Mouse (Mus musculus) liver, embryonic 14.5 days (tissue): Measurements from ENCODE around the gene Sars2. TPM values are rescaled to one million over a fixed set of nuclear protein-coding genes. Genes with fewer than 3 reads are reported as not detected.

Source experiments
- ATAC-seq: fragments of 200-750 bp; cut with Nextera tagmentation; 2 replicates; pipeline ENCODE4 v1.8.0; 2017; ENCODE audit warnings: moderate number of reproducible peaks, mild to moderate bottlenecking, moderate library complexity; ENCODE audit not compliant: insufficient read depth
- DNase-seq, 3 experiments: peaks; one replicate each; pipeline ENCODE4 v3.0.0-alpha.2; 2012 to 2013; ENCODE audit warnings: low read depth in 3 of 3, low spot score in 3 of 3
- H3K27ac ChIP-seq: fragments of 300-500 bp; sonication (generic); 2 replicates; pipeline ENCODE4 v1.5.1; 2014; ENCODE audit warnings: moderate library complexity, mild to moderate bottlenecking, control low read depth, inconsistent platforms
- H3K27me3 ChIP-seq: fragments of 300-500 bp; sonication (generic); 2 replicates; pipeline ENCODE4 v1.6.1; 2014; ENCODE audit warnings: mild to moderate bottlenecking, low read length, moderate library complexity; ENCODE audit not compliant: control insufficient read depth, insufficient read depth
- H3K36me3 ChIP-seq: fragments of 300-500 bp; sonication (generic); replicated peaks from 2 replicates; pipeline ENCODE4 v1.6.1; 2014; ENCODE audit warnings: low read depth; ENCODE audit not compliant: control insufficient read depth, insufficient read depth
- H3K4me1 ChIP-seq, 2 experiments: fragments of 200-500 bp in 1 of 2; fragments of 300-500 bp in 1 of 2; sonication (generic) in 1 of 2; replicated peaks; 2 replicates each; pipeline ENCODE4 v1.6.1; 2012 to 2014; ENCODE audit warnings: antibody characterized with exemption in 1 of 2, inconsistent platforms in 1 of 2, low read length in 1 of 2; ENCODE audit not compliant: control insufficient read depth in 2 of 2, insufficient read depth in 2 of 2
- H3K4me2 ChIP-seq: fragments of 300-500 bp; sonication (generic); 2 replicates; pipeline ENCODE4 v1.6.1; 2014; ENCODE audit warnings: low read depth, mild to moderate bottlenecking, control low read depth, moderate library complexity
- H3K4me3 ChIP-seq, 2 experiments: fragments of 200-500 bp in 1 of 2; fragments of 300-500 bp in 1 of 2; sonication (generic) in 1 of 2; 2 replicates each; pipeline ENCODE4 v1.5.1; 2012 to 2014; ENCODE audit warnings: low read depth in 2 of 2, low read length in 2 of 2, mild to moderate bottlenecking in 2 of 2, control low read depth in 1 of 2, inconsistent platforms in 1 of 2, moderate library complexity in 1 of 2; ENCODE audit not compliant: insufficient read depth in 1 of 2
- H3K9ac ChIP-seq: fragments of 300-500 bp; sonication (generic); replicated peaks from 2 replicates; pipeline ENCODE4 v1.6.1; 2014; ENCODE audit warnings: mild to moderate bottlenecking, control low read depth, moderate library complexity
- H3K9me3 ChIP-seq: fragments of 300-500 bp; sonication (generic); 2 replicates; pipeline ENCODE4 v1.6.1; 2016; ENCODE audit warnings: low read length, mixed read lengths; ENCODE audit not compliant: control insufficient read depth
- CTCF ChIP-seq: IDR thresholded peaks from 2 replicates; pipeline ENCODE4 v1.5.1; 2016; ENCODE audit warnings: antibody characterized with exemption, low read depth, control low read depth
- EP300 ChIP-seq: IDR thresholded peaks from 2 replicates; pipeline ENCODE4 v1.6.1; 2016; ENCODE audit warnings: antibody characterized with exemption, low read depth
- WGBS: fragments of 180-500 bp; shearing (Covaris S2); extraction: QIAGEN DNeasy Blood & Tissue Kit; methylation state at CpG from one replicate; pipeline ENCODE4 v1.1.7; 2014; ENCODE audit not compliant: insufficient replicate concordance; 5-methylcytosine and 5-hydroxymethylcytosine counted together
- polyA plus RNA-seq, 2 experiments: library from polyadenylated mRNA; depleted of rRNA in 1 of 2; stranded (reverse) in 1 of 2; unstranded in 1 of 2; fragments of >200 nt; fragmentation: Nextera tagmentation in 1 of 2; extraction: Ambion mirVana in 1 of 2; gene quantifications; 2 replicates each; pipeline versions ENCODE4 v1.2.1 to v1.2.3; 2012 to 2014

The Sars2 gene
- polyA plus RNA-seq, 2 experiments = 9.3 to 11.4 TPM

DNA sequence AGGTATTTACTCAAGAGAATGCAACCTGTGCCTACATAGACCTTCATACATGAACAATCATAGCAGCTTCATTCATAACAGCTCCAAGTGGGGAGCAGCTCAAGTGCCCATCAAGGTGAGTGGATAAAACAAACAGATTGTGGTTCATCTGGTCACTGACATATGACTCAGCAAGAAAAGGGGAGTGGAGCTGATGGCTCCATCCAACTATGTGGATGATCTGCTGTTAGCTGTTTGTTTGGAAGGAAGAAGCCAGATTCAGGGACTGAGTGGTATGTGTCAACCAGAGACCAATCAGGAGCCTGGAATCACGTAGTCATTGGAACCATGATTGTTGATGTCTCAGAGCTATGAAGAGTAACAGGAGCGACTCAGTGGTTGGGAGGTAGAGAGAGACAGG lies 17.2 kb upstream of the Sars2 start:
- Histone ChIP-seq H3K9ac (no peak overlapping the region), H3K4me3 (no peak overlapping the region), H3K9me3 (no peaks in the 10 kb centered on the region), H3K36me3 (no peaks in the 10 kb centered on the region), H3K4me2 (no peak overlapping the region), H3K4me1 (no peaks in the 10 kb centered on the region), H3K27me3 (no peaks in the 10 kb centered on the region), H3K27ac (no peak overlapping the region)
- ATAC-seq (no peak), DNase-seq (no peak)
- TF ChIP-seq CTCF (no peak), EP300 (no peak)
- WGBS = 76% methylated on average over 2 of the region's 2 CpGs

DNA sequence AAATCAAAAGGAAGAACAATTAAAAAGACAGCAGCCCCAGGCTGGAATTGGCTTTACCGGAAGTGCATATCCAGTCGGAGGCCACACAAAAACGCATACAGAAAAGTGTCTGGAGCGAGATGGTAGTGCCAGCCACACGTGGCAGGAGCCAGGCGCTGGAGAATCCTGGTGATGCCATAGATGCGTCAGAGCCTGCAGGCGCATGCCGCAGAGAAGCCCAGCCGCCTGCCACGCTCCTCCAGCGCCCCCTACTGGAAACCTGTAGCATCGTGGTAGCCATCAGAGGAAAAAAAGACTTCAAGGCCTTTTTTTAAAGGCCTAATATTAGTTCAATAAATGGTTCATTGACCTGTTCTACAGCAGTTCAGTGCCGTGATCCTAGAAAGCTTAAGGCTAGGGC lies 15.2 kb upstream of the Sars2 start:
- ATAC-seq (no peak), DNase-seq (peak in 1 of 3 experiments; percentile 39)
- H3K27me3 ChIP-seq = no peaks in the 10 kb centered on the region
- peak; percentile 87 for TF ChIP-seq CTCF
- no peak for TF ChIP-seq EP300
- 9% methylated on average over 14 of the region's 14 CpGs for WGBS
- H3K4me1 ChIP-seq = no peaks in the 10 kb centered on the region
- no peak overlapping the region for H3K4me3 ChIP-seq
- peaks cover 2% of the 10 kb centered on the region for H3K9me3 ChIP-seq
- H3K9ac ChIP-seq = no peak overlapping the region
- H3K27ac ChIP-seq = no peak overlapping the region
- H3K4me2 ChIP-seq = no peak overlapping the region; the same call in 1 of the 2 replicates
- no peaks in the 10 kb centered on the region for H3K36me3 ChIP-seq

DNA sequence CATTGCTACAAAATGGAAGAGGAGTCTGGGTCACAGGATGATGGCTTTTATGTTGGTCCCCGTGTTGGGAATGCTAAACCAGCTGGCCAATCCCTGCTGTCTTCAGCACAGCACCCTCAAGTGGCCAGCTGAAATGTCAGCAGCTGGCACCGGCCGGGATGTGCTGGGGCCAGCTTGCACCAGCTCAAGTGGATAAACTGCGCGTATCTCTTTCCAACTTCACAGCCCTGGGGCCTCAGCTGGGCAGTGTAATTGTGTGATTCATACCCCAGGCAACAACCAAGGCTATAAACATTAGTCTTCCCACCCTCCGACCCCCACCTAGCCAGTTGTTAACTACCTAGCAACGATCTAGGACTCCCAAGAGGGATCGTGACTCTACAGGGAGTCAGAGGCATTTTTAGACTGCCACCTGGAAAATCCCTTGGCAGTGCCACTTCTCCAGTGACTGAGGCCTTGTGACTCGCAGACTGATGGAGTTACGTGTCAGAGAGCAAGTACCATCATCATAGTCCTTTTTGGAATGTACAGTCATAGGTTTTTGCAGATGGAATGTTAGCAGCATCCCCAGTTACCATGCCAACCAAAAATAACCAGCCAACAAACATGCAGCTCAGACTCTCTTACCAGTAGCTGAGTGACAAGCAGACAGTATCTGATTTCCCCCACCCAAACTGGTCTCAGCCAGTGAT lies 14.0 kb upstream of the Sars2 start:
- Histone ChIP-seq H3K27me3 (no peaks in the 10 kb centered on the region), H3K9me3 (peaks cover 3% of the 10 kb centered on the region), H3K27ac (no peak overlapping the region), H3K4me3 (no peak overlapping the region), H3K36me3 (no peaks in the 10 kb centered on the region), H3K4me1 (peaks cover 0 to 4% of the 10 kb centered on the region in 2 experiments; a peak in 3 of 4 replicates), H3K9ac (no peak overlapping the region), H3K4me2 (no peak overlapping the region)
- WGBS = 52% methylated on average over 10 of the region's 10 CpGs
- DNase-seq (no peak), ATAC-seq (no peak)
- TF ChIP-seq EP300 (no peak), CTCF (peak; percentile 29)

DNA sequence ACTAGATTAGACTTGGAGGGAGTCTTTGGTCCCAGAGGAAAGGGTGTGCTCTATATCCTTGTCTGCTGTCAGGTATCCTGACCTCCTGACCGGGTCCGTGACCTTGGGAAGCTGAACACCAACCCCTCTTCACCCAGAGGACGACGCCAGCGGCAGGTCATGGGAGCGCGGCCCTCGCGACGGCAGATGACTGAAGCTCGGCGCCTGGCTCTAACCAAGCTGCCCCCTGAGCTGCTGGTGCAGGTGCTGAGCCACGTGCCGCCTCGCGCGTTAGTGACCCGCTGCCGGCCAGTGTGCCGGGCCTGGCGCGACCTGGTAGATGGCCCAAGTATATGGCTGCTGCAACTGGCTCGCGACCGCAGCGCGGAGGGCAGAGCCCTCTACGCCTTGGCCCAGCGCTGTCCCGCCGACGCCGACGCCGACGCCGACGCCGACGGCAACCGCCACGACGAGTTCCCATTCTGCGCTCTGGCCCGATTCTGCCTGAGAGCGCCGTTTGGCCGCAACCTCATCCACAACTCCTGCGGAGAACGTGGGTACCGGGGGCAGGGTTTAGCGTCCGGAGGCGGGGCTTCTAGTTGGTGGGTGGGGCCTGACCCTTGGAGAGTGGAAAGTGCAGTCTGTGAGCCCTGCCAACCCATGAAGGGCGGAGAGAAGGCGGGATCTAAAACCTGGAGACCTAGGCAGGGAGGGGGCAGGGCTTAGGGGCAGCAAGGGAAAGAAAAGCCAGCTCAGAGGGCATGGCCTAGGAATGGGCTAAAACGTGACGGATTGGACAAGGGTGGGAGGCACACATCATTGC lies 9.2 kb upstream of the Sars2 start:
- peak; percentile 84 for ATAC-seq
- peak; percentile 68 to 74 (median 73) for DNase-seq
- 6% methylated on average over 58 of the region's 58 CpGs for WGBS
- Histone ChIP-seq H3K9me3 (peaks cover 3% of the 10 kb centered on the region), H3K4me2 (peak overlapping the region; percentile 64), H3K4me3 (peak overlapping the region; percentile 37 to 38), H3K27ac (no peak overlapping the region), H3K4me1 (peaks cover 0 to 9% of the 10 kb centered on the region in 2 experiments; a peak in 3 of 4 replicates), H3K9ac (no peak overlapping the region), H3K27me3 (no peaks in the 10 kb centered on the region), H3K36me3 (no peaks in the 10 kb centered on the region)
- TF ChIP-seq CTCF (no peak), EP300 (no peak)

DNA sequence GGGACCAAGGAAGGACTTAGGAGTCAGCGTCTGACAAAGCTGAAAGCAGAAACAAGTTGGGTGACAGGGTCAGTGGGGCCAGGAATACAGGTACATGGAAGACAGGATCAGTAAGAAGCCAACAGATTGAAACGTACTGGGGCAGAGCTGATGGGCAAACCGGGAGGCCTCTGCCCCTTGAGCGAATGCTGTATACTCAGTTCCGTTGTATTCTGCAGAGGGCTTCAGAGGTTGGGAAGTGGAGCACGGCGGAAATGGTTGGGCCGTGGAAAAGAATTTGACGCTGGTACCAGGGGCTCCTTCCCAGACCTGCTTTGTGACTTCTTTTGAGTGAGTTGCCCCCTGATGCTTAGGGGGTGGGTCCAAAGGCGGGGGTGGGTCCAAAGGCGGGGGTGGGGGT lies 8.6 kb upstream of the Sars2 start:
- Histone ChIP-seq H3K4me1 (peaks cover 0 to 9% of the 10 kb centered on the region in 2 experiments; a peak in 3 of 4 replicates), H3K9ac (no peak overlapping the region; the same call in 1 of the 2 replicates)

More for the DNA sequence above, 8.6 kb upstream of the Sars2 start:
- no peaks in the 10 kb centered on the region for H3K36me3 ChIP-seq
- 13% methylated on average over 11 of the region's 11 CpGs for WGBS
- peaks cover 3% of the 10 kb centered on the region for H3K9me3 ChIP-seq
- no peak overlapping the region for H3K27ac ChIP-seq
- peak overlapping the region; percentile 64 for H3K4me2 ChIP-seq
- H3K4me3 ChIP-seq = peak overlapping the region; percentile 37 to 38
- ATAC-seq (peak; percentile 30; the same call in 1 of the 2 replicates), DNase-seq (no peak)
- no peak for TF ChIP-seq CTCF
- TF ChIP-seq EP300 = no peak
- H3K27me3 ChIP-seq = no peaks in the 10 kb centered on the region
